Mouse (Mus musculus): Measurements from ENCODE around the gene Pram1.

Pram1 gene

GRCm38 (mm10) chr17:33669681-33670080, 31.8 kb downstream of the Pram1 start:
- DNase-seq (ENCODE audit: low spot score) = no peak

DNA sequence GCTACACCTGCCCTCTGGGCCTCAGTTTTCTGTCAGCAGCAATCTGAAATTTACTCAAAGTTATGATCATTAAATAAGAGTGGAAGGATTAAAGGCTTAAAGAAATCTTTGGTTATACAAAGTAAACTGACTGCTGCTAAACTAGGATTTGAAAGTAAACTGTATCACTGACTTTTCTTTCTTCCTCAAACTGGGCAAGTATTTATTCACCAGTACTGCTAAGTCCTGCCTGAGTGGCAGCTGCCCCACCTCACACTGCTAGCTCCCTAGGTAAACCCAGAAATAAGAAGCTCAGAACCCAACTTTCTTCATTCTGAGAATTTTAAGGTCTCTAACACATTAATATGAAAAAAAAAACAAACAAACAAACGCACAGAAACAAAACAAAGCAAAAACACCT, 36.0 kb downstream of the Pram1 start:
- no peak for DNase-seq (ENCODE audit: low spot score)

DNA sequence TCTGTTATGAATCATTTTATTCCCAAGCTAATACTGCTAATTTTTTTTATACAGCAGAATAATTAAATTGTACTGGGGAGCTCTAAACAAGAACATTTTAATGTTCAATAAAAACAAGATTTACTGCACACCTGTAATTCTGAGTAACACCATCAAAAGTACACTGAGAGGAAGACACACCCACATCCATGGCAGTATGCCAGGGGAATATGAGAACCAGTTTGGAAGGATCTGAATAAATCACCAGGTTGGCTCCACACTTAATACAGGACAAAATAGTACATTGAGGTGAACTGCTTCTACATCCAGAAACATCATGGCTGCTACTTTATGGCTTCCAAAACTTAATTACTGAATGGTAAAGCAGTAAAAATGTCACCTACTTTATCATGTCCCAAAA, 37.6 kb downstream of the Pram1 start:
- DNase-seq (ENCODE audit: low spot score) = no peak

GRCm38 (mm10) chr17:33676086-33676485, 38.2 kb downstream of the Pram1 start:
- DNase-seq (ENCODE audit: low spot score) = no peak

DNA sequence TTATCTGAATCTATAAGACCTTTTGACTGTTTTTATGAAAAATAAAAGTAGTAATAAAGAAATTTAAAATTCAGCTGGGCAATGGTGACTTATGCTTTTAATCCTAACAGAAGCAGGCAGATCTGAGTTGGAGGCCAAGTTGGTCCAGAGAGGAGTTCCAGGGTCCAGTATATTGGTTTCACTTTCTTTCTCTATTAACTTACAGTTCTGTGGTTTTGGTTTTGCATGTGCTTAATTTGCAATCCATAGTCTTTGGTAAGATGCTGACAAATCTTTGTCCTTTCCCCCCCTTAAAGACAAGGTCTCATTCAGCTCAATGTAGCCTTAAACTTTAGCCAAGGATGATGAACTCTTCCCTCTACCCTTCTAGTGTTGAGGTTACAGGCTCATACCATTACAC, 40.9 kb downstream of the Pram1 start:
- no peak for DNase-seq (ENCODE audit: low spot score)

DNA sequence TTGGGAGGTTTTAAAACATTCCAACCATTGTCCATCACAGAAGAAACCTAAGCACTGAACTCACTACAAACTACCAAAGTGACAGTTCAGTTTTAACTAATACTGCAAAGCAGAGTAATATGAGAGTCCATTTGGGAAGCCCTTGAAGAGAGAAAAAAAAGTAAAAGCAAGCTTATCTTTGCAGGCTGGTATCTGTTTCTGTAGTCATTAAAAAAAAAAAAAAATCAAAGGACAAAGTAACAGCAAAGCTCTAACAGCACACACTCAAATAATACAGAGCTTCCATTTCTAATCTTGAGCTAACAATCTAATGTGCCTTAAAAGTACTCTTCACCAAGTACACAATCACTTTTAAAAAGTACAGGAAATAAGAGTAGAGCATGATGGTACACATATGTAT, 43.9 kb downstream of the Pram1 start:
- DNase-seq (ENCODE audit: low spot score) = no peak

GRCm38 (mm10) chr17:33684671-33685231, 46.9 kb downstream of the Pram1 start:
- peak; percentile 65 for DNase-seq (ENCODE audit: low spot score)

GRCm38 (mm10) chr17:33685249-33685653, 47.4 kb downstream of the Pram1 start:
- DNase-seq (ENCODE audit: low spot score) = peak; percentile 95

DNA sequence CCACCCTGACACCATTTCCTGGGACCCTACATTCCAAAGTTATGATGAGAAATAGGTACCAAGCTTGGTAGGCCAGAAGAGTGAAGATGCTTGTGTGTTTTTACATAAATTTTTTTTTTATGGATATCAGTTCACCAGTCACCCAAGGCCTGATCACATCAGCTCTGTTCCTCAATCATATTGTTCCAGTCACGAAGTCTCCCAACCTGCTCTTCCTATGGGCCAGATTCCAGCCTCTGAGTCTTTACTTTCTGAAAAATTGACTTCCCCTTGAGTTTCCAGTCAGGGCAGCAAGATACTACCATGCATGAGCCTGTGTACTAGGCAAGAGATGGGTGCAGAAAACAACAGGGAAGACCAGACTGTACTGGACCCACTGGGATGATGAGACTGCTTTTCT, 48.9 kb downstream of the Pram1 start, which contains the start of gene Hnrnpm:
Hnrnpm (minus strand) TSS at position 101 of the 400 bp plus-strand sequence.
- DNase-seq (ENCODE audit: low spot score) = no peak
